Mouse (Mus musculus): ENCODE data around the gene Pigh.

Pigh gene

GRCm38 (mm10) chr12:79089182-79089812 lies at the start of gene Pigh:
Gene Pigh (minus strand): TSS chr12:79089651.
- ATAC-seq (ENCODE audit: insufficient number of reproducible peaks, low FRiP score, low TSS enrichment) = peak; percentile 96

DNA sequence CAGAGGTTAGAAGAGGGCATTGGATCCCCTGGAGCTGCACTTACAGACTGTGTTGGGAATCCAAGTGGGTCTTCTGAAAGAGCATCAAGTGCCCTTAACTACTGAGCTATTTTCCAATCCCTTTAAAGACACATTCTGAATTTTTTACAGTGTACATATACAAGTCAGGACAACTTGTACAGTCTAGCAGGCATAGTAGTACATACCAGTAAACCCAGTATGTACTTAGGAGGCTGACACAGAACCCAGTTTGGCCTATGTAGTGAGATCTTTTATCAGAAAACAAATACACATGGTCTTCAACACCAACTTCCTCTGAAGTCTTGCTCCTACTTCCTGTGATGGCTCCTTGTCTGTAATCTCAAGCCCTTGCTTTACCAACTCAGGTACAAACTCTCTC lies 49.5 kb upstream of the Pigh start:
- ATAC-seq (ENCODE audit: insufficient number of reproducible peaks, low FRiP score, low TSS enrichment) = no peak

- no peak for ATAC-seq (ENCODE audit: insufficient number of reproducible peaks, low FRiP score, low TSS enrichment)
These were observed 47.5 kb upstream of the Pigh start for GRCm38 (mm10) chr12:79136949-79137348.

- no peak for ATAC-seq (ENCODE audit: insufficient number of reproducible peaks, low FRiP score, low TSS enrichment)
These were observed 45.7 kb upstream of the Pigh start for GRCm38 (mm10) chr12:79135105-79135504.

DNA sequence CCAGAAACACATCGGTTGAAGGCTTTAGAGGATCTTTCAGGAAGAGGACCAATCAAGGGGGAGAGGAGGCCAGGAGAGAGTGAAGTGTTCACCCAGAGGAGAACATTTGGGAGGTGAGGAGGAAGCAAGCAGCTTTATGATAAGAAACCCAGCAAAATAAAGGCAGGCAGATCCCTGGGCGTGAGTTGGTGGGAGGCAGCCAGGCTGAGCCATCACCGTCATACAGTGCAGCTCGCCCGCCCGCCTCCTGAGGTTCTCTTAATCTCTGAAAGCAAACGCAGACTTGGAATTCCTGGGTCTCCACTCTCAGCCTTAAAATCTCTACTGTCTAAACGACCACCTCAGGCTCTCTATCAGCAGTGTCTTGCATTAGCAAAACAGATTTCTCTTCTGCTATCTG lies 45.2 kb upstream of the Pigh start:
- ATAC-seq (ENCODE audit: insufficient number of reproducible peaks, low FRiP score, low TSS enrichment) = no peak

- ATAC-seq (ENCODE audit: insufficient number of reproducible peaks, low FRiP score, low TSS enrichment) = no peak
These were observed 42.4 kb upstream of the Pigh start for GRCm38 (mm10) chr12:79131706-79132460.

DNA sequence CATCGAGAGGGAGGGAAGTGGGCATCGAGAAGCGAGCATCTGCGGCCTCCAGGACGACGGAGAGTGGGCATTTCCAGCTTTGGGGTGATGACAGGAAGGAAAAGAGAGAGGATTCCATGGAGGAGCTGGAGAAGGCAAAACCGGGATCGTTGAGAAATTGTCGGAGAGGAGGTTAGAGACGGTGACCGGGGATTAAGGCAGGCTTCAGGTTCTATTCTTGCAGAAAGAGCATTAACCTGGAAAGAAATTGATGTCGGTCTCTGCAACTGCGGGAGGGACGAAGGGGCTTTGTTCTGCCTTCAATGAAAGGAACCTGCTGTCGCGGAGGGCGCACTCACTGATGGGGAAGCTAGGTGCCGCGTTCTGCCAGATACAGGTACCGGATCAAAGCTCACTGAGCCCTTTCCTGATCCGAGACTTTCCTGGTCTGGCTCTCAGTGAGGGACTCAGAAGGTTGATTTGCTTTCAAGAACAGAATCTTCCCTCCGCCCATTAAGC lies 41.8 kb upstream of the Pigh start:
- ATAC-seq (ENCODE audit: insufficient number of reproducible peaks, low FRiP score, low TSS enrichment) = no peak

- peak; percentile 72; the same call in 1 of the 2 replicates for ATAC-seq (ENCODE audit: insufficient number of reproducible peaks, low FRiP score, low TSS enrichment)
These were observed 41.1 kb upstream of the Pigh start, which contains the start of gene Arg2 for GRCm38 (mm10) chr12:79130299-79131177. Gene Arg2 (plus strand): TSS chr12:79130777.

DNA sequence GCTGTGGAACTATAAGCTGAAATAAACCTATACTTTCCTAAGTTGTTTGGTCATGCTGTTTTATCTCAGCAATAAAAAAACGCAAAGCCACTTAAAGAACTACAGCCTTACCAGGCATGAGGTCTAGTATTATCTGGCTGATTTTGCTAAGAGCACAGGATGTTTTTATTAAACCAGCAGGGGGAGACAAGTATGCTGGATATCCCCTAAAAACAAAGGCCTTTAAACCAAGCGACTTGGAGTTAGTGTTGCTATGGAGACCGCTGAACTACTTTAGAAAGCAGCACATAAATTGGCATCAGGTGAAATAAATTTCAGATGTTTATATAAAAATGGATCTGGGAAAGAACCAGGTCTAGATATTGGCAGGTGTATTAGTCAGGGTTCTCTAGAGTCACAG lies 33.4 kb upstream of the Pigh start:
- no peak for ATAC-seq (ENCODE audit: insufficient number of reproducible peaks, low FRiP score, low TSS enrichment)

GRCm38 (mm10) chr12:79118991-79119390 lies 29.5 kb upstream of the Pigh start:
- ATAC-seq (ENCODE audit: insufficient number of reproducible peaks, low FRiP score, low TSS enrichment) = no peak

- ATAC-seq (ENCODE audit: insufficient number of reproducible peaks, low FRiP score, low TSS enrichment) = no peak
These were observed 15.9 kb upstream of the Pigh start for GRCm38 (mm10) chr12:79105312-79105711.

GRCm38 (mm10) chr12:79104544-79104943 lies 15.1 kb upstream of the Pigh start:
- no peak for ATAC-seq (ENCODE audit: insufficient number of reproducible peaks, low FRiP score, low TSS enrichment)

- no peak for ATAC-seq (ENCODE audit: insufficient number of reproducible peaks, low FRiP score, low TSS enrichment)
These were observed 14.3 kb upstream of the Pigh start for GRCm38 (mm10) chr12:79103773-79104172.

DNA sequence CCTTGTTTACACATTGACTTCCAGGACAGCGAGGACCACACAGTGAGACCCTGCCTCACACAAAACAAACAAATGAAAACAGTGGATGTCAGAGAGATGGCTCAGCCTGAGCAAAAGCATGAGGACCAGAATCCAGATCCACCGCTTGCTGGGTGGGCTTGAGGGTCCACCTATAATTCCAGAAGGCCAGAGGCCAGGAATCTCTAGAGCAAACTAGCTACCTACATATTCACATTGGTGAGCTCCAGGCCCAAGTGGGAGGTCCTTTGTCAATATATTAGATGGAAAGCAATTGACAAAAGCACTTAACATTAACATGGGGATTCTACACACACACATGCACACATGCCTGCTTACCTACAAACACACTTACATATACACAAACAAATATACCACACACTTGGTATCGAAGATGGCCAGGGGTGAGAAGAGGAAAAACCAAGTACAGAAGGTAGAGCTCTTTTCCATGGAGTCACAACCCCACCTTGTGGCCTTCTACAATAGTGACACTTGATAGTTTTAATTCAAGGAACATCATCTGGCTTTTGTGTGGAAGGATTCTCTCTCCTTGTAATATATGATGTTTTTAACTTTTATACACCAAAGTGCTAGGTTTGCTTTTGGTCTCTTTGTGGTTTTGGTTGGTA lies 7.8 kb upstream of the Pigh start:
- ATAC-seq (ENCODE audit: insufficient number of reproducible peaks, low FRiP score, low TSS enrichment) = no peak

DNA sequence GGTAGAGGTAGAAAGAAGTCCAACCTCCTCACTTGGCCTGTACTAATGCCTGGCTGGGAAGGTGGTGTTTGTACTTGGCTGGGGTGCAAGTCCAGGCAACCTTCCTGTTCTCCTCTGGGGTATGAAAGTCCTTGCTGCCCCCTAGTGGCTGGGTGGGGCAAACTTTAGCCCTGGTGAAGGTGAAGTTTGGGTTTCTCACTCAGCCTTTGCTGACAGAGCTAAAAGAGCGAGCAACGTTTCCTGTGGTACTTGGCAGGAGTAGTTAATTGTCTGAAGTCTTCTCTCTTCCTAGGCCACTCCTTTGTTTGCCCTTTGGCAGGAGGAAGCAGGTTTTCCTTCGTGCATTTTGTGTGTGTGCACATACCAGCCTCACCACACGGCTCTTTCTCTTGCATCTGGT lies 3.1 kb upstream of the Pigh start:
- no peak for ATAC-seq (ENCODE audit: insufficient number of reproducible peaks, low FRiP score, low TSS enrichment)

DNA sequence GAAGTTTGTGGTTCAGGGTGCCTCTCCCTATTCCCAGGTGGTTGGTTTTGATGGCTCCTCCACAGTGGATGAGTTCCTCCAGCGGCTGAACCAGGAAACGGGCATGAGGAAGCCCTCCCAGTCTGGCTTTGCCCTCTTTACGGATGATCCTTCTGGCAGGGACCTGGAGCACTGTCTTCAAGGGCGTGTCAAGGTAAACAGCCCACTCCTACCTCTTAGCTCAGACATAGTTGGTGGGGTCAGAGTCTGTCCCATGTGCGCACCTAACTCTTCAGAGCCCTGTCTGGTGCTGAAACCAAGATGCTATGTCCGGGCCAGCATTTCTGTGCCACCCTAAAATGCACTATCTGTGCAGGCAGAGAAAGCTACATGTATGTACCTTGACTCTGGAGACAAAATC lies 16.1 kb downstream of the Pigh start:
- ATAC-seq (ENCODE audit: insufficient number of reproducible peaks, low FRiP score, low TSS enrichment) = no peak

DNA sequence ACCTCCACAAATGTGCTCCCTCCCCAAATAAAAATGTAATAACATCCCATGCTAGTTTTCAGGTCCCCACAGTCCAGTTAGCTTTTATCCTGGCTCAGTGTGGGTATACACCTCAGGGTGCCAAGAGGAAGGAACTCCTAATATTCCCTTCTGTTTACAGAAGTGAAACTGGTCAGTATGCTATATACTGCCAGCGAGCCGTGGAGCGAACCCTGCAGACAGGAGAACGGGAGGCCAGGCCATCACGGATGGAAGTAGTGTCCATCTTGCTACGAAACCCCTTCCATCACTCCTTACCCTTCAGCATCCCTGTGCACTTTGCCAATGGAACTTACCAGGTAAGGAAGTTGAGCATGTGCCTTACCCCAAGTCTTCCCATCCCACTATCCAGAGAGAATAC lies 16.9 kb downstream of the Pigh start:
- no peak for ATAC-seq (ENCODE audit: insufficient number of reproducible peaks, low FRiP score, low TSS enrichment)

DNA sequence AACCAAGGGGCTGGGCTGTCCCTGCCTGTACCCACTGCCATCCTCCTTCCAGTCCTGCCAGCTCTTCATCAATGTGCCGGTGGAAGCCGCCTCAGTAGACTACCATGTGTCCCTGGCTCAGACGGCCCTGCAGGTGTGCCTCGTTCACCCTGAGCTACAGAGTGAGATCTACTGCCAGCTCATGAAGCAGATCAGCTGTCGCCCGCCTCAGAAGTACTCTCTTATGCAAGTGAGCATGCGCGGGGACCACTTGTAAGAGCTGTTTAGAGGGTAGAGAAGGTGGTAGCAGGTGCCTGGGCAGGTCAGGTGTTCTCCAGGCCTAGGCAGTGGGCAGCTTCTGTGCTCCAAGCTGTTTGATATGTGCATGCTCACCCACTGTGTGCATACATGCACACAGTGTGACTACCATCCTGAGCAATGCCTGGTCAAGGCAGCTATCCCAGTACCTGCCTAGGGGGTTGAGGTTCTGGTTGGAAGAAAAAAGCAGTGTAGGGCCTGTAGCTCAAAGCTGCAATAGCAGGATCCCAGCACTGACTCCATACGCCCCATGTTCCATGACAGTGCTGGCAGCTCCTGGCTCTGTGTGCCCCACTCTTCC lies 18.6 kb downstream of the Pigh start:
- no peak for ATAC-seq (ENCODE audit: insufficient number of reproducible peaks, low FRiP score, low TSS enrichment)

DNA sequence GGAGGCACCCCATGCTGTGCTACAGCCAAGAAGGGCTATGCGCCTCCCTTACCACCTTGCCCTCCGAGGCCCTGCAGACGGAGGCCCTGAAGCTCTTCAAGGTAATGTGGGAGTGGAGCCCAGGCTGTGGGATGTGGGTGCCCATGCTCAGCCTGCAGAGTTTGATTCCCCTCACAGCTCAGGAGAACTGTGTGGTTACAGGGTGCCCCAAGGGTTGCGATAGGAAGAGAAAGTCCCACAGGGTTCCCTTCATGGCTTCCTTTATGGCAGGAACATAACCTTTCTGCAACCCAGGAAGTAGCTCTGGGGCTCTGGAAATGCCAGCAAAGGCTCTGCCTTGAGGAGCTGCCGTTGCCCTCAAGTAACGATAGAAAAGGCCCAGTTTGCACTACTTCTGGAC lies 19.5 kb downstream of the Pigh start:
- ATAC-seq (ENCODE audit: insufficient number of reproducible peaks, low FRiP score, low TSS enrichment) = no peak

DNA sequence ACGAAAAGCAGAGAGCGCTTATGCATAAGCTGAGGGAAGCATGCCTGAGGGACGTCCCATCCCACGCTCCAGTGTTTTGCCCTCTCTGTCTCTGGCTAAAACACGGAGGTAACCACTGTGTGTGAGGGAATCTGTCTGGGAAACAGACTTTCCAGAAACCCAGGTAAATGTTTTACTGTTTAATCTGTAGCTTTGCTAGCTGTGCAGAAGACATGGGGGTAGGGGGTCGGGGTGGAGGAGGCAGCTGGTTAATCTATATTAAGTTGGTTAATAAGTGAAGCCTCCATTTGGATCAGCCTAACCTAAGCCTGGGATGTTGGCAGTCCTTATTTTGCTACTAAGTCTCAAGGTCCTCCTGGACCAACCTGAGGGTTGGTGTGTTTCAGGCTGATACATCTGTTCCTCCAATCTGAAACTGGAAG lies 20.3 kb downstream of the Pigh start:
- no peak for ATAC-seq (ENCODE audit: insufficient number of reproducible peaks, low FRiP score, low TSS enrichment)

Measured in cerebellum, adult (tissue).